Mouse (Mus musculus): ENCODE data around the gene 1700018F24Rik. TPM values are rescaled to one million over a fixed set of nuclear protein-coding genes. Genes with fewer than 3 reads are reported as not detected.
A peak's percentile ranks its signal among the peaks of the same experiment; 100 is the strongest.
"Not testable (repeated sequence)": the region's sequence is repeated elsewhere in the genome, so short reads cannot be mapped to it uniquely, and the experiment has no call there.

The 1700018F24Rik gene
- total RNA-seq, 2 experiments from 2014 or later: not detected

DNA sequence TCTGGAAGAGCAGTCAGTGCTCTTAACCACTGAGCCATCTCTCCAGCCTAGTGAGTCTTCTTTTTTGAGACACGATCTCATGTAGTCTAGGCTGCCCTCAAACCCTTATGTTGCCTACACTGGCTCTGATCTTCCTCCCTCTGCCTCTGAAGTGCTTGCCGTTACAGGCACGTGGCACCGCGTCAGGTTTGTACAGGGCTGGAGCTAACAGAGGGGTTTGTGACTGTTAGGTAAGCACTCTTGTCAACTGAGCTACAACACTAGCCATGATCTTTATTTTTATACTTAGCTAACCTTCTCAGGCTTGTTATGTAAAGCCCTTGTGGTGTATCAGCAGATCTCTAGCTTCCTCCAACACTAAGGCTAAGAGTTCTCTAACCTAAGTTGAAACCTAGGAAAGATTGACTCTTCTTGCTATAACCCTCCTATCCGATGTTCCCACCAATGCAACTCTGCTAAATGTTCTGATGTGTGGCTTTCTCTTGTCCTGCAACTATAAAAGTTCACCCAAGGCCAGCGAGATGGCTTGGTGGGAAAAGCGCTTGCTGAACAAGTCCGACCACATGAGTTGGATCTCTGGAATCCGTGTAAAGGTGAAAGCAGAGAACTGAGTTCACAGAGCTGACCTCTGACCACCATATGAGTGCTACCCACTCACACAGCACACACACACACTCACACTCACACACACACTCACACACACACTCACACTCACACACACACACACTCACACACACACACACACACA lies 39.2 kb downstream of the 1700018F24Rik start:
- DNase-seq (ENCODE audit: low spot score): no peak

DNA sequence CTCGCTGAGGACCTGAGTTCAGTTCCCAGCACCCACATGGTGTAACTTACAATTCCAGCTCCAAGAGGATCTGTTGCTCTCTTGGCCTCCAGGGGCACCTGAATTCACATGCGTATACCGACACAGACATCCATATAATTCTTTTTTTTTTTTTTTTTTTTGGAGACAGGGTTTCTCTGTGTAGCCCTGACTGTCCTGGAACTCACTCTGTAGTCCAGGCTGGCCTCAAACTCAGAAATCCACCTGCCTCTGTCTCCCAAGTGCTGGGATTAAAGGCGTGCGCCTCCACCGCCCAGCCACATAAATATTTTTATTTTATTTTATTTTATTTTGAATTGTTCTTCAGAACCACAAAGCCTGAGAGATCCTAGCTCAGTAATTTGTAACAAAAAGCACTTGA lies 40.4 kb downstream of the 1700018F24Rik start:
- not testable (repeated sequence) for DNase-seq (ENCODE audit: low spot score)

DNA sequence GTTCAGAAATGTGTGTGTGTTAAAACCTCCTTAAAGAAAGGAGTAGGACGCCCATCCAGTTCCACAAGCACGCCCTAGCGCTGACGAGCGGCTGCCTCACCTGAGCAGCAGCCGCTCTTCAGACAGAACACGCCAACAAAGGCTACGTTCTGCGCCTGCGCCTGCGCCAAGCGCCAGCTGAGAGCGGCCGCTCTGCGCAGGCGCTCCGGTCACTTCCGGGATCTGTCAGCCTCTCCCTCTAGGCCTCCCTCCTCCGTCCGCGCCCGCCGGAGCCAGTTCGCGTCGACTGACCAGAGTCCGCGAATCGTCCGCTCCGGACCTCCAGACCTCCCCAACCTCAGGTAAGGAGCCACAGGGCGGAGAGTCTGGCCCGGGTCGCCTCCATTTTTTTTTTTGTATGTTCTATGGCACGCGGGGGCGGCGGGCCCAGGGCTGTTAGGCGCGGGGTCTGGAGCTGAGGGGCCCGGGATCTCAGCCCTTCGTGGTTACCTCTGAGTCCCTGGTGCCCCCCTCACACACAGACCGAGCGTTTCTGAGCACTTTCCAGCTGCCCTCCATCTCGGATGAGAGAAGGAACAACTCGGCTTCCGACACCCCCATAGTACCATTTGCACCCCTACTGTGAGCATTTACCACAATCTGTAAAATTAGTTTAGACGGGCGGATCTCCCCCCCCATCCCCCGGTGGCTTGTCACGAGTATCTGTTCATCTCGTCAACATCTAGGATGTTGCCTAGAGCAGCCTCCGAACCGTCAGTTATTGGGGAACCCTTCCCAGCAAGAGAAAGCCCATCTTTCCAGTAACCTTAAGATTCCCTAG lies 41.1 kb downstream of the 1700018F24Rik start, which contains the start of the genes Arpc1a and Kpna7:
Gene Arpc1a, plus strand, starts transcription at position 199 of the 820 bp plus-strand sequence.
Gene Kpna7, minus strand, starts transcription at position 399 of the 820 bp plus-strand sequence.
- DNase-seq (ENCODE audit: low spot score): peak; percentile 90

DNA sequence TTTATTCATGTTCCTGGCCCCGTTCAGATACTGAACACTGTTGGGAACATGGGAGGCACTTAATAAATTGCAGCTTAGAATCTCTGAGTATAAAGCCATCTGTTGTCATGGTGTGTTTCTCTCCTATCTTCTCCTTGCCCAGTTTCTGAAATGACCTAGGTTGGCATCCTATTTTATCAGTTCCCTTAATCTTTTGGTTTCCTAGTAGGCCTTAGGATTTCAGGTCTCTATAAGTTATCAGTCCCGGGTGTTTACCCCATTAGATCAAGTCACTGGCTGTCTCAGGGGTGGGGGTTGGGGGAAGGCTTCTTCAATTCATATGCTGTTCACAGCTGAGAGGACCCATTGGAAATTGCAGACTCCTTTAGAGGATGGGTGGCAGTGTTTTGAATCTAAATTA lies 42.0 kb downstream of the 1700018F24Rik start:
- no peak for DNase-seq (ENCODE audit: low spot score)

DNA sequence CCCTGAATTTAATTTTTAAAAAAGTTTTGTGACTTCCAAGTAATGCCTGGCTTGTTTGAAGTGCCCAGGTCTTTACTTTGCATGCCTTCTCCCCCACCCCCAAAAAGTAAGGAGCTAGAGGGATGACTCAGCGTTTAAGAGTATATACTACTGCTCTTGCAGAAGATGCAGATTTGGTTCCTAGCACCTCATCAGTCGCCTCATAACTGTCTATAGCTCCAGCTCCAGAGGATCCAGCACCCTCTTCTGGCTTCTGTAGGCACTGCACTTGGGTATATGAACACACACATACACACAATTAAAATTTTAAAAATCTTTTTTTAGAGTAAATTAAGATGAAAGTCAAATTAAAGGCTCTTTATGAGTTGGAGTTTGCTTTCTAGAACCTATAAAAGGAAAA lies 45.4 kb downstream of the 1700018F24Rik start:
- no peak for DNase-seq (ENCODE audit: low spot score)

DNA sequence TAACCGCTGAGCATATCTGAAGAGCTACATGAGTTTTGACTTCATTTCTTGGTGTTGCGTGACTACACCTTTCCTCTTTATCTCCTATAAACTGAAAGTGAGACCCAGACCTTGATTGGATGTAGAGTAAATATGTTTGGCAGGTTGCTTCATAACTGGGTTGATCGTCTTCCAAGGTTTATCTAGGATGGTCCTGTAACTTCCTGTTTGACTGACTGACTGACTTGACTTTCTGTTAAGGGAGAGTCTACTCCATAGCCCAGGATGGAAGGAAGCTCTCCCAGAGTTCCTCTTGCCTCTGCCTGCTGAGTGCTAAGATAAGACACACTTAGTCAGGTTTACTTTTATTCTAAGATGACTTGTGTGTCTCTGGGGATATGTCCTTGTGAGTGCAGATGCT lies 47.1 kb downstream of the 1700018F24Rik start:
- DNase-seq (ENCODE audit: low spot score): no peak

Other genes with a start within 250 kb of the 1700018F24Rik start
- 10 to 100 TPM in 1 of 2 experiments, 1 to 10 TPM in 1; 9.7 to 13.3 TPM for gene Smurf1, start 77.1 kb upstream of the 1700018F24Rik start, total RNA-seq (2021)
- gene Gm4871, start 10.2 kb upstream of the 1700018F24Rik start, total RNA-seq (2021): not detected
- gene Arpc1a, start 40.8 kb downstream of the 1700018F24Rik start, total RNA-seq (2021): 10 to 100 TPM; 23.6 to 30.9 TPM
- not detected for gene Kpna7, start 41.0 kb downstream of the 1700018F24Rik start, total RNA-seq (2021)
- 10 to 100 TPM; 17.2 to 25.7 TPM for gene Arpc1b, start 71.2 kb downstream of the 1700018F24Rik start, total RNA-seq (2021)
- 10 to 100 TPM; 56.0 to 56.6 TPM for gene Pdap1, start 97.2 kb downstream of the 1700018F24Rik start, total RNA-seq (2021)
- gene Bud31, start 97.4 kb downstream of the 1700018F24Rik start, total RNA-seq (2021): 10 to 100 TPM; 48.5 to 54.9 TPM
- 10 to 100 TPM; 10.6 to 10.8 TPM for gene Ptcd1, start 124.1 kb downstream of the 1700018F24Rik start, total RNA-seq (2021)
- 1 to 10 TPM; 9.2 to 9.5 TPM for gene Cpsf4, start 124.2 kb downstream of the 1700018F24Rik start, total RNA-seq (2021)
- 100 to 1,000 TPM; 688 to 719 TPM for gene Atp5j2, start 149.1 kb downstream of the 1700018F24Rik start, total RNA-seq (2021)
- 10 to 100 TPM in 1 of 2 experiments, 1 to 10 TPM in 1; 8.7 to 11.8 TPM for gene Zkscan14, start 158.9 kb downstream of the 1700018F24Rik start, total RNA-seq (2021)
- gene Zkscan5, start 161.6 kb downstream of the 1700018F24Rik start, total RNA-seq (2021): 1 to 10 TPM; 8.5 to 9.6 TPM
- gene Zfp655, start 188.7 kb downstream of the 1700018F24Rik start, total RNA-seq (2021): 10 to 100 TPM; 12.4 to 14.9 TPM
- gene Zscan25, start 237.5 kb downstream of the 1700018F24Rik start, total RNA-seq (2021): 1 to 10 TPM; 7.9 to 8.0 TPM